Mouse (Mus musculus) liver, embryonic 14.5 days (tissue): ENCODE results near the gene Tubb4a. TPM values are rescaled to one million over a fixed set of nuclear protein-coding genes. Genes with fewer than 3 reads are reported as not detected.
A peak's percentile ranks its signal among the peaks of the same experiment; 100 is the strongest.

Experiments used
- ATAC-seq: fragments of 200-750 bp; cut with Nextera tagmentation; 2 replicates; pipeline ENCODE4 v1.8.0; 2017; ENCODE audit warnings: moderate number of reproducible peaks, mild to moderate bottlenecking, moderate library complexity; ENCODE audit not compliant: insufficient read depth
- DNase-seq, 3 experiments: peaks; one replicate each; pipeline ENCODE4 v3.0.0-alpha.2; 2012 to 2013; ENCODE audit warnings: low read depth in 3 of 3, low spot score in 3 of 3
- H3K27ac ChIP-seq: fragments of 300-500 bp; sonication (generic); 2 replicates; pipeline ENCODE4 v1.5.1; 2014; ENCODE audit warnings: moderate library complexity, mild to moderate bottlenecking, control low read depth, inconsistent platforms
- H3K27me3 ChIP-seq: fragments of 300-500 bp; sonication (generic); 2 replicates; pipeline ENCODE4 v1.6.1; 2014; ENCODE audit warnings: mild to moderate bottlenecking, low read length, moderate library complexity; ENCODE audit not compliant: control insufficient read depth, insufficient read depth
- H3K36me3 ChIP-seq: fragments of 300-500 bp; sonication (generic); replicated peaks from 2 replicates; pipeline ENCODE4 v1.6.1; 2014; ENCODE audit warnings: low read depth; ENCODE audit not compliant: control insufficient read depth, insufficient read depth
- H3K4me1 ChIP-seq, 2 experiments: fragments of 200-500 bp in 1 of 2; fragments of 300-500 bp in 1 of 2; sonication (generic) in 1 of 2; replicated peaks; 2 replicates each; pipeline ENCODE4 v1.6.1; 2012 to 2014; ENCODE audit warnings: antibody characterized with exemption in 1 of 2, inconsistent platforms in 1 of 2, low read length in 1 of 2; ENCODE audit not compliant: control insufficient read depth in 2 of 2, insufficient read depth in 2 of 2
- H3K4me2 ChIP-seq: fragments of 300-500 bp; sonication (generic); 2 replicates; pipeline ENCODE4 v1.6.1; 2014; ENCODE audit warnings: low read depth, mild to moderate bottlenecking, control low read depth, moderate library complexity
- H3K4me3 ChIP-seq, 2 experiments: fragments of 200-500 bp in 1 of 2; fragments of 300-500 bp in 1 of 2; sonication (generic) in 1 of 2; 2 replicates each; pipeline ENCODE4 v1.5.1; 2012 to 2014; ENCODE audit warnings: low read depth in 2 of 2, low read length in 2 of 2, mild to moderate bottlenecking in 2 of 2, control low read depth in 1 of 2, inconsistent platforms in 1 of 2, moderate library complexity in 1 of 2; ENCODE audit not compliant: insufficient read depth in 1 of 2
- H3K9ac ChIP-seq: fragments of 300-500 bp; sonication (generic); replicated peaks from 2 replicates; pipeline ENCODE4 v1.6.1; 2014; ENCODE audit warnings: mild to moderate bottlenecking, control low read depth, moderate library complexity
- H3K9me3 ChIP-seq: fragments of 300-500 bp; sonication (generic); 2 replicates; pipeline ENCODE4 v1.6.1; 2016; ENCODE audit warnings: low read length, mixed read lengths; ENCODE audit not compliant: control insufficient read depth
- CTCF ChIP-seq: IDR thresholded peaks from 2 replicates; pipeline ENCODE4 v1.5.1; 2016; ENCODE audit warnings: antibody characterized with exemption, low read depth, control low read depth
- EP300 ChIP-seq: IDR thresholded peaks from 2 replicates; pipeline ENCODE4 v1.6.1; 2016; ENCODE audit warnings: antibody characterized with exemption, low read depth
- WGBS: fragments of 180-500 bp; shearing (Covaris S2); extraction: QIAGEN DNeasy Blood & Tissue Kit; methylation state at CpG from one replicate; pipeline ENCODE4 v1.1.7; 2014; ENCODE audit not compliant: insufficient replicate concordance; 5-methylcytosine and 5-hydroxymethylcytosine counted together
- polyA plus RNA-seq, 2 experiments: library from polyadenylated mRNA; depleted of rRNA in 1 of 2; stranded (reverse) in 1 of 2; unstranded in 1 of 2; fragments of >200 nt; fragmentation: Nextera tagmentation in 1 of 2; extraction: Ambion mirVana in 1 of 2; gene quantifications; 2 replicates each; pipeline versions ENCODE4 v1.2.1 to v1.2.3; 2012 to 2014

Tubb4a gene
- polyA plus RNA-seq, 2 experiments = 0.14 to 0.22 TPM

DNA sequence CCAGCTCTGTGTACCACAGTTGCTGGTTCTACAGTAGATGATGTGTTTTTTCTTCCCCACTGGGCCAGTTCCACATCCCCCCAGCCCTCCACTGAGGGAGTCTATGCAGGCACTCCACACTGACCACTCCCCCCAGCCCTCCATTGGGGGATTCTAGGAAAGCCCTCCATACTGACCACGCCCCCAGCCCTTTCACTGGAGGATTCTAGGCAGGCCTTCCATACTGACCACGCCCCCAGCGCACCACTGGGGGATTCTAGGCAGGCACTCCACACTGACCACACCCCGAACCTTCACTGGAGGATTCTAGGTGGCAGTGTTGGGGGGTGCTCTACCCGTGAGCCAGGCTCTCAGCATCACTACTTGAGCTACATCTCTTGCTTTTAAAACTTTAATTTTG, 40.2 kb downstream of the Tubb4a start:
- TF ChIP-seq EP300 (no peak), CTCF (no peak)
- ATAC-seq = no peak
- Histone ChIP-seq H3K4me1 (no peaks in the 10 kb centered on the region), H3K4me3 (no peak overlapping the region), H3K27me3 (no peaks in the 10 kb centered on the region), H3K4me2 (no peak overlapping the region), H3K9ac (no peak overlapping the region), H3K36me3 (no peaks in the 10 kb centered on the region), H3K27ac (no peak overlapping the region), H3K9me3 (no peaks in the 10 kb centered on the region)
- DNase-seq = no peak
- 38% methylated on average over 5 of the region's 5 CpGs for WGBS

GRCm38 (mm10) chr17:57041554-57041953, 46.0 kb downstream of the Tubb4a start, which contains the start of gene Slc25a41:
Gene Slc25a41 (minus strand): TSS chr17:57041654.
- H3K4me2 ChIP-seq = no peak within 1 kb of the TSS
- H3K9me3 ChIP-seq = no peaks in the 10 kb centered on the region
- 50% methylated on average over 8 of the region's 8 CpGs for WGBS
- H3K4me3 ChIP-seq = no peak within 1 kb of the TSS
- no peaks in the 10 kb centered on the region for H3K36me3 ChIP-seq
- no peak within 1 kb of the TSS for H3K27ac ChIP-seq
- no peak within 1 kb of the TSS for H3K9ac ChIP-seq
- ATAC-seq = no peak
- no peaks in the 10 kb centered on the region for H3K4me1 ChIP-seq
- no peaks in the 10 kb centered on the region for H3K27me3 ChIP-seq
- no peak for DNase-seq
- TF ChIP-seq EP300 (no peak), CTCF (no peak)

DNA sequence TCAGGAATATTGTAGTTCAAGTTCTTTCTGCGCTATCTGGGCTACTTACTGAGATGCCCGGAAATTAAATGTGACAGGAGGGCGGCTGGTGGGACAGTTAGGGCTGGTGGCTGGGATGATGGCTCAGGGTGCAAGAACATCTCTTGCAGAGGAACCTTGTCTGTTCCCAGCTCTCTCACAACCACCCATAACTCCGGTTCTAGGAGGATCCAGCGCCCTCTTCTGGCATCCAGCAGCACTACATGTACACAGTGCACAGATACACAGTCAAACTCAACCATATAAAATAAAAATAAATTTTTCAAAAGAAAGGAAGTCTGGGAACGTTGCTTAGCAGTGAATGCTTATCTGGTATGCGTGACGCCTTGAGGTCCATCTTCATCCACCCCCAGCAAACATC, 48.6 kb downstream of the Tubb4a start:
- 29% methylated on average over 8 of the region's 8 CpGs for WGBS
- DNase-seq (no peak), ATAC-seq (no peak)
- Histone ChIP-seq H3K4me1 (no peaks in the 10 kb centered on the region), H3K9me3 (no peaks in the 10 kb centered on the region), H3K36me3 (no peaks in the 10 kb centered on the region), H3K4me2 (no peak overlapping the region), H3K27me3 (no peaks in the 10 kb centered on the region), H3K9ac (no peak overlapping the region), H3K27ac (no peak overlapping the region), H3K4me3 (no peak overlapping the region)
- peak; percentile 61 for TF ChIP-seq CTCF
- no peak for TF ChIP-seq EP300

DNA sequence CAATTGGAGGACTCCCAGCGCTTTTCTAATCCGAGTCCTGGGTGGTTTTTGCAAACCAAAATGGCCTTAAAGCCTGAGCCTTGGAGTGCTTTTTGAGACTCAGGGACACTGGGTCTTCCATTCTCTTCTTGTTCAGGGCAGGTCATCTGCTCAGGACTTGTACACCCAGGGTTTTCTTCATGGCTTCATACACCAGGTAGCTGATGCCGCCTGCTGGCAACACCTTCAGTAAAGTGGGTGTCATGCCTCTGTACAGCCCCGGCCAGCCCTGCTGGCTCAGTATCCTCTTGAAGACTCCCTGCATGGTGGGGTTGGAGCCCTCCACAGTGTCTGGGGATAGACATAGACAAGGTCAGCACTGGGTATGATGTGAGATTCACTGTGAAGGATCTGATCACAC, 54.7 kb downstream of the Tubb4a start:
- peaks cover 12% of the 10 kb centered on the region for H3K36me3 ChIP-seq
- peak overlapping the region; percentile 84; the same call in 1 of the 2 replicates for H3K9ac ChIP-seq
- H3K27me3 ChIP-seq = no peaks in the 10 kb centered on the region
- 74% methylated on average over 4 of the region's 4 CpGs for WGBS
- peak overlapping the region in 1 of 2 experiments; percentile 61; a peak in 2 of 4 replicates for H3K4me3 ChIP-seq
- H3K4me2 ChIP-seq = peak overlapping the region; percentile 94
- peak overlapping the region; percentile 88 for H3K27ac ChIP-seq
- no peaks in the 10 kb centered on the region for H3K9me3 ChIP-seq
- no peak for TF ChIP-seq EP300
- TF ChIP-seq CTCF = 0 out of 2 replicates have a peak, but pooled peaks have one; percentile 31
- no peak for DNase-seq
- peaks cover 20 to 21% of the 10 kb centered on the region in 2 experiments for H3K4me1 ChIP-seq
- no peak for ATAC-seq

DNA sequence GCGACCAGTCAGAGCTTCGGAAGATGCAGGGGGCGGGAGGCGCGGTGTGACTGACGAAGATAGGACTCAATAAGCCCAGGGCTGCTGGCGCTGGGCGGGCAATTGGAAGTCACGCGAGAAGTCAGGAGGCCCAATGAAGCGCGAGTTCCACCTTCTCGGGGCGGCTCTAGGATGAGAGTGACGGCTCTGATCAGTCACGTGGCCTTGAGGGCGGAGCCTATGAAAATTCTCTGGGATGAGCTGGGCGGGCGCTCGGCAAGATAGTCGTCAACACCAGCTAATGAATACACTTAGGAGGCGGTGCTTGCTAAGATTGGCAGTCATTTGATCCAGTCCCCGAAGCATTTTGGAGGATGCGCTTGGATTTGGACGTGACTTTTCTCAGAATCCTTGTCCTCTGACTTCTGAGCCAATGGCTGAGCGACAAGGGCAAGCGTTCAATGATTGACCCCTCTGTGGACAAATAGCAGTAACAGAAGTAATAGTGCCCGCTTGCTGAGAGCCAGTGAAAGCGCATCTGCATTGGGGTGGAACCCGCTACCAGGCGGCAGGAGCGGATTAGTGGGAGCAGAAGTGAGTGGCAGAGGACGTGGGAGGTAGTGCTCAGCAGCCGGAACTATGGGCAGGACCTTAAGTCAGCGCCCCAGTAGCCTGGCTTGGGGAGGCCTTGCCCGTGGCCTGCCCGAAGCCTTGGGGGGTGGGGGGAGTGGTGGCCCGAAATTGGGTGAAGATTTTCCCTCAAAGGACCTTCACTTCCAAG, 55.7 kb downstream of the Tubb4a start:
- DNase-seq (peak; percentile 100), ATAC-seq (peak; percentile 85)
- Histone ChIP-seq H3K4me3 (peak overlapping the region; percentile 65 to 90), H3K27me3 (no peaks in the 10 kb centered on the region), H3K27ac (peak overlapping the region; percentile 88), H3K9me3 (no peaks in the 10 kb centered on the region), H3K9ac (peak overlapping the region; percentile 84), H3K36me3 (peaks cover 21% of the 10 kb centered on the region), H3K4me1 (peaks cover 23 to 27% of the 10 kb centered on the region in 2 experiments), H3K4me2 (peak overlapping the region; percentile 94)
- WGBS = under 1% methylated on average over 38 of the region's 38 CpGs
- peak; percentile 53 for TF ChIP-seq EP300
- no peak for TF ChIP-seq CTCF
